ENCODE assay signal across 8 mouse cellular contexts in the genomic region with DNA sequence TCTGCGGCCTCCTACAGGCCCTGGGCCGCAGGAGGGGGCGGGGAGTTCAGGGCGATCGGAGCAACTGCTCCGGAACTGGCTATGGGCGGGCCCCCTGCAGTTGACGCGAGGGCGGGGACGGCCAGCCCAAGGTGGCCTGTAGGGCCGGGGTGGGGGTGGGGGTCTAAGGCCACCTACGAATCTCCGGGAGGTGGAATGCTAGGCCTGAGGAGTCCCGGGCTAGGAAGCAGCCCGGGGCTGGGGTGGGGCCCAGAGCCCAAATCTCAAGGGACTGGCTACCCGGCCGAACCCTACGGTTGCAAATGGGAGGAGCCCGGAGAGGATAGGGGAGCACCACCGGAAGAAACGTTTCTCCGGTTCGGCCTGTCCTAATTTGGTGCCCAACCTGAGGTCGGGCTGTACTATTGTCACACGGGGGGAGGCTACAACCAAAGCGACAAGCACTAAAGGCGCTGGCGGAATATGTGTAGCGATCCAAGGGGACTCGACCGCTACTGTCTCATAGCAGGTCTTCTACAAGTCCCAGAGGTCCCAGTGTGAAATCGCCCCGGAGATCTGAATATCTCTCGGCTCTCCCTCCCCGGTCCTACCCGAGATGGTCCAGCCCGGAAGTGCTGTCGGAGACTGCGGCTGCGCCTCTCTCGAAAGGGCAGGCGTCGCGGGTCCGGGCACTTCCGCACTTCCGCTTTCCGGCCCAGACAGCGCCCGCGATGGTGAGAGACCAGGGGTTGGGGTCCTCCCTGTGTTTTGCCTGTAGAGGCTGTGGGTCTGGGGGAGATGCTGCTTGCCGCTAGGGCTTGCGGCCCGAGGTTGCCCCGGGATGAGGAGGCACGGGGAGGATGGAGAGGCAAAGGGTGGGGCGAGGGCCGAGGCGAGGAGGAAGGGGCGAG. TPM values are rescaled to one million over a fixed set of nuclear protein-coding genes. Genes with fewer than 3 reads are reported as not detected.
A peak's percentile ranks its signal among the peaks of the same experiment; 100 is the strongest.
DNase-seq lines count a peak whose midpoint lies in the region; ATAC-seq and TF ChIP-seq lines count a peak whose summit lies in the region.

A gene (minus strand): TSS at position 388 of the 890 bp plus-strand sequence.
A gene (plus strand): TSS at position 620 of the 890 bp plus-strand sequence.

- H3K79me3 ChIP-seq in C2C12 (ENCODE audit: low read depth), result peaks cover 41% of the 10 kb centered on the region

- H3K27me3 ChIP-seq in C2C12 (ENCODE audit: control insufficient read depth, insufficient read depth, insufficient read length) (no peaks in the 10 kb centered on the region), myocyte (ENCODE audit: control insufficient read depth, insufficient read depth, insufficient read length) (no peaks in the 10 kb centered on the region)
- H3K27me3 ChIP-seq in erythroblast, embryonic 14.5 days (ENCODE audit: control insufficient read depth), result no peaks in the 10 kb centered on the region
- no peaks in the 10 kb centered on the region for H3K27me3 ChIP-seq in heart, embryonic 11.5 days (ENCODE audit: control insufficient read depth, insufficient read depth, low read length)
- H3K27me3 ChIP-seq in kidney, embryonic 16.5 days (ENCODE audit: insufficient read depth, low read length), result no peaks in the 10 kb centered on the region
- no peaks in the 10 kb centered on the region for H3K27me3 ChIP-seq in liver, adult 2 months (ENCODE audit: control insufficient read depth, insufficient read depth, low read length)
- no peaks in the 10 kb centered on the region for H3K27me3 ChIP-seq in splenic B cell, adult 2 months (ENCODE audit: control insufficient read depth, insufficient read depth, low read length, poor library complexity, severe bottlenecking)

- peak within 1 kb of the TSS; percentile 96 for H3K9ac ChIP-seq in heart, embryonic 11.5 days (ENCODE audit: low read depth, low read length)
- peak within 1 kb of the TSS; percentile 98 for H3K9ac ChIP-seq in kidney, embryonic 16.5 days (replicated peaks; ENCODE audit: low read length)
- H3K9ac ChIP-seq in liver, adult 2 months (ENCODE audit: low read depth, low read length), result peak within 1 kb of the TSS; percentile 88

- H3K4me3 ChIP-seq in C2C12 (ENCODE audit: insufficient read depth, poor library complexity, severe bottlenecking), result peak within 1 kb of the TSS; percentile 100
- peak within 1 kb of the TSS; percentile 87 for H3K4me3 ChIP-seq in erythroblast, embryonic 14.5 days (replicated peaks)
- peak within 1 kb of the TSS; percentile 99 for H3K4me3 ChIP-seq in heart, embryonic 11.5 days (ENCODE audit: low read depth, low read length)
- H3K4me3 ChIP-seq in kidney, embryonic 16.5 days (ENCODE audit: low read length), result peak within 1 kb of the TSS; percentile 99
- H3K4me3 ChIP-seq in liver, adult 2 months (ENCODE audit: insufficient read depth, low read depth, low read length), result peak within 1 kb of the TSS; percentile 91
- H3K4me3 ChIP-seq in myocyte, result peak within 1 kb of the TSS; percentile 99

- peaks cover 71% of the 10 kb centered on the region for H3K4me1 ChIP-seq in erythroblast, embryonic 14.5 days (ENCODE audit: control insufficient read depth)
- H3K4me1 ChIP-seq in heart, embryonic 11.5 days (ENCODE audit: control insufficient read depth, insufficient read depth, low read length), result peaks cover 12% of the 10 kb centered on the region
- H3K4me1 ChIP-seq in kidney, embryonic 16.5 days (ENCODE audit: insufficient read depth, low read length), result peaks cover 18% of the 10 kb centered on the region
- peaks cover 7% of the 10 kb centered on the region for H3K4me1 ChIP-seq in liver, adult 2 months (ENCODE audit: control insufficient read depth, insufficient read depth, low read length)

- peak; percentile 97 for DNase-seq in brain, embryonic 14.5 days (ENCODE audit: low read depth)
- peak; percentile 87 for DNase-seq in liver, adult 2 months (ENCODE audit: extremely low read depth, low read depth, low spot score)
- peak; percentile 95 for DNase-seq in splenic B cell, adult 2 months (ENCODE audit: low read depth, low spot score)

- peak; percentile 92 for ATAC-seq in heart, embryonic 11.5 days (replicated peaks; ENCODE audit: insufficient number of reproducible peaks, low FRiP score, low TSS enrichment)
- peak; percentile 97 for ATAC-seq in kidney, embryonic 16.5 days (ENCODE audit: low FRiP score, low TSS enrichment)

- peak within 1 kb of the TSS; percentile 97 for H3K4me2 ChIP-seq in heart, embryonic 11.5 days
- peak within 1 kb of the TSS; percentile 86 for H3K4me2 ChIP-seq in kidney, embryonic 16.5 days (replicated peaks; ENCODE audit: low read depth, low read length)
- H3K4me2 ChIP-seq in myocyte (ENCODE audit: low read depth), result peak within 1 kb of the TSS; percentile 87

- H3K79me2 ChIP-seq in C2C12 (ENCODE audit: control insufficient read depth, insufficient read depth) (peaks cover 49% of the 10 kb centered on the region), myocyte (ENCODE audit: control insufficient read depth, insufficient read depth) (peaks cover 36% of the 10 kb centered on the region)
- peaks cover 20% of the 10 kb centered on the region; the same call in 1 of the 2 replicates for H3K79me2 ChIP-seq in liver, adult 2 months (ENCODE audit: control insufficient read depth, insufficient read depth, low read length)

- peak; percentile 49; the same call in 1 of the 2 replicates for TF ChIP-seq POLR2A in brain, embryonic 14.5 days (IDR thresholded peaks at IDR 0.05; ENCODE audit: borderline replicate concordance, extremely low read depth, insufficient read depth, insufficient read length, poor library complexity, severe bottlenecking)
- peak; percentile 70; the same call in 1 of the 2 replicates for TF ChIP-seq POLR2A in liver, adult 2 months (IDR thresholded peaks at IDR 0.05; ENCODE audit: extremely low read depth, insufficient read depth, low read length)
- TF ChIP-seq POLR2A in myocyte (IDR thresholded peaks at IDR 0.05; ENCODE audit: insufficient read length, low read depth), result peak; percentile 66

- H3ac ChIP-seq in C2C12 (ENCODE audit: control insufficient read depth, insufficient read length, low read depth) (peak within 1 kb of the TSS; percentile 94), myocyte (ENCODE audit: control insufficient read depth, insufficient read length) (peak within 1 kb of the TSS; percentile 70)

- under 1% methylated on average over 61 of the region's 61 CpGs for WGBS in heart, embryonic 11.5 days (ENCODE audit: insufficient replicate concordance)
- WGBS in kidney, embryonic 16.5 days, result under 1% methylated on average over 61 of the region's 61 CpGs
- under 1% methylated on average over 57 of the region's 61 CpGs for WGBS in liver, adult 2 months

- H3K27ac ChIP-seq in heart, embryonic 11.5 days (ENCODE audit: low read depth, low read length), result peak within 1 kb of the TSS; percentile 95
- peak within 1 kb of the TSS; percentile 98 for H3K27ac ChIP-seq in kidney, embryonic 16.5 days (ENCODE audit: low read length)
- H3K27ac ChIP-seq in liver, adult 2 months (replicated peaks; ENCODE audit: insufficient read depth, low read depth, low read length), result peak within 1 kb of the TSS; percentile 97

- no peak for TF ChIP-seq CTCF in C2C12 (IDR thresholded peaks at IDR 0.05; ENCODE audit: control insufficient read depth, insufficient read depth, insufficient read length)
- no peak for TF ChIP-seq CTCF in brain, embryonic 14.5 days (IDR thresholded peaks at IDR 0.05; ENCODE audit: borderline replicate concordance, extremely low read depth, insufficient read depth, insufficient read length)
- TF ChIP-seq CTCF in liver, adult 2 months (IDR thresholded peaks at IDR 0.05; ENCODE audit: low read depth, low read length), result no peak

- H3K36me3 ChIP-seq in C2C12 (ENCODE audit: control insufficient read depth, insufficient read depth), result peaks cover 47% of the 10 kb centered on the region
- H3K36me3 ChIP-seq in erythroblast, embryonic 14.5 days (ENCODE audit: control insufficient read depth), result peaks cover 62% of the 10 kb centered on the region
- H3K36me3 ChIP-seq in heart, embryonic 11.5 days (ENCODE audit: control insufficient read depth, insufficient read depth, low read length), result peaks cover 15% of the 10 kb centered on the region
- peaks cover 44% of the 10 kb centered on the region for H3K36me3 ChIP-seq in kidney, embryonic 16.5 days (ENCODE audit: insufficient read depth, low read length)
- H3K36me3 ChIP-seq in liver, adult 2 months (ENCODE audit: control insufficient read depth, insufficient read depth, low read length), result peaks cover 13% of the 10 kb centered on the region; the same call in 1 of the 2 replicates
- H3K36me3 ChIP-seq in myocyte (ENCODE audit: control insufficient read depth, insufficient read depth), result peaks cover 19% of the 10 kb centered on the region
- peaks cover 13% of the 10 kb centered on the region for H3K36me3 ChIP-seq in splenic B cell, adult 2 months (ENCODE audit: control insufficient read depth, insufficient read depth, low read length, poor library complexity, severe bottlenecking)

- no peaks in the 10 kb centered on the region for H3K9me3 ChIP-seq in erythroblast, embryonic 14.5 days (ENCODE audit: control insufficient read depth, low read length)
- H3K9me3 ChIP-seq in heart, embryonic 11.5 days (replicated peaks; ENCODE audit: control insufficient read depth, low read length), result no peaks in the 10 kb centered on the region
- H3K9me3 ChIP-seq in kidney, embryonic 16.5 days (ENCODE audit: low read length), result no peaks in the 10 kb centered on the region

TF ChIP-seq in C2C12, 6 proteins besides CTCF, POLR2A, EP300 and RAD21 (continues in another document):
- TF ChIP-seq FOSL1 (IDR thresholded peaks at IDR 0.05; ENCODE audit: insufficient read depth, low read length, poor library complexity, severe bottlenecking), result no peak
- TF ChIP-seq MAX (IDR thresholded peaks at IDR 0.05), result no peak

TF ChIP-seq in myocyte, 11 proteins besides CTCF, POLR2A, EP300 and RAD21 (continues in another document):
- TF ChIP-seq MYOD1 (IDR thresholded peaks at IDR 0.05; ENCODE audit: control insufficient read depth in 1 of 3, insufficient read length in 2 of 3, low read depth in 2 of 3), result peak in 1 of 3 experiments; percentile 31

RNA-seq across cellular contexts. Expression of the first gene that starts in this region (rescaled TPM):
- polyA plus RNA-seq in C2C12 (2012; fragmentation: generic; extraction: Trizol) (31.7 TPM), myocyte (2012; fragmentation: generic; extraction: Trizol) (32.1 TPM)
- polyA plus RNA-seq in brain, embryonic 14.5 days (2012; rRNA removed), result 67.8 and 70.8 TPM in 2 replicates
- 13.9 and 15.1 TPM in 2 replicates for polyA plus RNA-seq in erythroblast, embryonic 14.5 days (2012)
- 43.3 and 44.8 TPM in 2 replicates for polyA plus RNA-seq in heart, embryonic 11.5 days (2014; fragmentation: Nextera tagmentation; extraction: Ambion mirVana)
- 63.5 and 66.7 TPM in 2 replicates for polyA plus RNA-seq in kidney, embryonic 16.5 days (2015; fragmentation: Nextera tagmentation; extraction: Ambion mirVana)
- 5.2 and 6.6 TPM in 2 replicates for total RNA-seq in liver, adult 2 months (2014; rRNA removed)
- 8.4 and 10.4 TPM in 2 replicates for polyA plus RNA-seq in liver, adult 2 months (2012; rRNA removed)

RNA-seq across cellular contexts. Expression of the second gene that starts in this region (rescaled TPM):
- polyA plus RNA-seq in C2C12 (2012; fragmentation: generic; extraction: Trizol) (364 TPM), myocyte (2012; fragmentation: generic; extraction: Trizol) (207 TPM)
- polyA plus RNA-seq in brain, embryonic 14.5 days (2012; rRNA removed), result 117 and 127 TPM in 2 replicates
- 14.9 and 23.3 TPM in 2 replicates for polyA plus RNA-seq in erythroblast, embryonic 14.5 days (2012)
- 166 and 179 TPM in 2 replicates for polyA plus RNA-seq in heart, embryonic 11.5 days (2014; fragmentation: Nextera tagmentation; extraction: Ambion mirVana)
- 401 and 410 TPM in 2 replicates for polyA plus RNA-seq in kidney, embryonic 16.5 days (2015; fragmentation: Nextera tagmentation; extraction: Ambion mirVana)
- 36.0 and 41.8 TPM in 2 replicates for total RNA-seq in liver, adult 2 months (2014; rRNA removed)
- polyA plus RNA-seq in liver, adult 2 months (2012; rRNA removed), result 31.5 and 36.4 TPM in 2 replicates

Comparison
In these comparisons a context has a peak if more than half of its experiments do, and no peak if none do; other contexts are left out.
1. Peak in every context shown above with its lines: DNase-seq, ATAC-seq, H3K4me3 ChIP-seq and H3K27ac ChIP-seq.